ENCODE assay signal across 14 mouse cellular contexts in the genomic region with DNA sequence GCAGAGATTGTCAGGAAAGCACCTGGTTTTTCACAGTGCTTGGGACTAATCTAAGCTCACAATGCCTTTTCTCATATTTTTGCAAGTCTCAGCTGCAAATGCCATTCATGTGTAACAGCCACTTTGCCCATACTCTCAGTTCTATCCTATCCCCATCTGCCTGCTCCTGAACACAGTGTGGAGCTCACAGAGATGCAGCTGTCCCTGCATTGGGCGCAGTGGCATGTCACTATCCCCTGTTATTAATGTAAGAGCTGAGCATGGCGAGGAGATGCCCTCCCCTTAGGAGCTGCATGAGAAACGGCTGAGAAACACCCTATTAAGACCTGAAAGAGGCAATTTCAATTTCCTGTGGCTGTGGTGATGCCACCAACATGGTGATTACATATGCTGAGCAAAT.
"Had no signal": no experiment of that assay in that cellular context is flagged by ENCODE, and none has a peak within 500 bp of the region (broad histone marks: within the 10 kb centered on the region; RNA-seq: fewer than 3 reads in every experiment).

No protein-coding gene starts in this region.

- ATAC-seq: lung, postnatal 0 days; midbrain, embryonic 16.5 days had no signal

- H3K4me1 ChIP-seq: midbrain, embryonic 12.5 days had no signal

- H3K9me3 ChIP-seq: limb, embryonic 10.5 days; liver, embryonic 15.5 days; midbrain, embryonic 12.5 days had no signal

- H3K4me3 ChIP-seq: limb, embryonic 10.5 days; liver, embryonic 15.5 days; midbrain, embryonic 12.5 days had no signal

- H3K9ac ChIP-seq: liver, embryonic 15.5 days; midbrain, embryonic 12.5 days had no signal

- H3K36me3 ChIP-seq: limb, embryonic 10.5 days; liver, embryonic 15.5 days; midbrain, embryonic 12.5 days had no signal

- H3K4me2 ChIP-seq: liver, embryonic 11.5 days; liver, embryonic 15.5 days; midbrain, embryonic 12.5 days had no signal

- DNase-seq: kidney, postnatal 10 days; kidney, postnatal 4 days; lung, adult 2 months; lung, postnatal 36 days; right cerebral cortex, adult 18-20 months; right cerebral cortex, postnatal 25 days; thymus, postnatal 4 days had no signal

- H3K27me3 ChIP-seq: liver, embryonic 15.5 days; midbrain, embryonic 12.5 days had no signal

- H3K27ac ChIP-seq: limb, embryonic 10.5 days; liver, embryonic 15.5 days; midbrain, embryonic 12.5 days; stomach, postnatal 0 days had no signal
